Mouse (Mus musculus): Measurements from ENCODE around the gene Syt7. TPM values are rescaled to one million over a fixed set of nuclear protein-coding genes. Genes with fewer than 3 reads are reported as not detected.
A peak's percentile ranks its signal among the peaks of the same experiment; 100 is the strongest.

Syt7 gene
- polyA plus RNA-seq, 1 experiment from 2014 or later, result 1.6 TPM

- H3K4me1 ChIP-seq, result peaks cover 65% of the 10 kb centered on the region
- H3K27me3 ChIP-seq (ENCODE audit: low read depth, poor library complexity, severe bottlenecking), result peaks cover 51% of the 10 kb centered on the region
- H3K27ac ChIP-seq (replicated peaks), result no peak overlapping the region
- no peaks in the 10 kb centered on the region for H3K36me3 ChIP-seq
- H3K4me3 ChIP-seq, result no peak overlapping the region
- no peaks in the 10 kb centered on the region for H3K9me3 ChIP-seq (replicated peaks)
- 75% methylated on average over 7 of the region's 7 CpGs for WGBS
- DNase-seq (ENCODE audit: low spot score), result no peak
Observed at GRCm38 (mm10) chr19:10391028-10391427, 2.1 kb downstream of the Syt7 start.

- peak; percentile 53 for DNase-seq (ENCODE audit: low spot score)
- Histone ChIP-seq H3K4me1 (peaks cover 65% of the 10 kb centered on the region), H3K27me3 (ENCODE audit: low read depth, poor library complexity, severe bottlenecking) (peaks cover 49% of the 10 kb centered on the region), H3K9me3 (replicated peaks) (no peaks in the 10 kb centered on the region), H3K4me3 (no peak overlapping the region), H3K36me3 (no peaks in the 10 kb centered on the region), H3K27ac (replicated peaks) (no peak overlapping the region)
- WGBS, result 19% methylated on average over 3 of the region's 3 CpGs
Observed at GRCm38 (mm10) chr19:10391995-10392394, 3.1 kb downstream of the Syt7 start.

- Histone ChIP-seq H3K27me3 (ENCODE audit: low read depth, poor library complexity, severe bottlenecking) (peaks cover 37% of the 10 kb centered on the region), H3K27ac (replicated peaks) (no peak overlapping the region), H3K36me3 (no peaks in the 10 kb centered on the region), H3K4me3 (no peak overlapping the region), H3K9me3 (replicated peaks) (no peaks in the 10 kb centered on the region), H3K4me1 (peaks cover 76% of the 10 kb centered on the region)
- WGBS, result 90% methylated on average over 6 of the region's 6 CpGs
- no peak for DNase-seq (ENCODE audit: low spot score)
Observed at GRCm38 (mm10) chr19:10393471-10393870, 4.6 kb downstream of the Syt7 start.

- no peaks in the 10 kb centered on the region for H3K9me3 ChIP-seq (replicated peaks)
- H3K4me3 ChIP-seq, result no peak overlapping the region
- no peak overlapping the region for H3K27ac ChIP-seq (replicated peaks)
- peaks cover 37% of the 10 kb centered on the region for H3K27me3 ChIP-seq (ENCODE audit: low read depth, poor library complexity, severe bottlenecking)
- peaks cover 73% of the 10 kb centered on the region for H3K4me1 ChIP-seq
- WGBS, result 86% methylated on average over 15 of the region's 15 CpGs
- H3K36me3 ChIP-seq, result no peaks in the 10 kb centered on the region
- DNase-seq (ENCODE audit: low spot score), result no peak
Observed at GRCm38 (mm10) chr19:10393874-10394500, 5.1 kb downstream of the Syt7 start.

GRCm38 (mm10) chr19:10395174-10395573 is 6.3 kb downstream of the Syt7 start:
- H3K27me3 ChIP-seq (ENCODE audit: low read depth, poor library complexity, severe bottlenecking), result peaks cover 28% of the 10 kb centered on the region
- H3K4me3 ChIP-seq, result no peak overlapping the region
- H3K36me3 ChIP-seq, result no peaks in the 10 kb centered on the region
- peak; percentile 60 for DNase-seq (ENCODE audit: low spot score)
- H3K4me1 ChIP-seq, result peaks cover 64% of the 10 kb centered on the region
- peak overlapping the region; percentile 55; the same call in 1 of the 2 replicates for H3K27ac ChIP-seq (replicated peaks)
- 20% methylated on average over 8 of the region's 8 CpGs for WGBS
- H3K9me3 ChIP-seq (replicated peaks), result no peaks in the 10 kb centered on the region

- no peak for DNase-seq (ENCODE audit: low spot score)
- H3K4me3 ChIP-seq, result no peak overlapping the region
- 85% methylated on average over 2 of the region's 2 CpGs for WGBS
- H3K27ac ChIP-seq (replicated peaks), result no peak overlapping the region
- peaks cover 10% of the 10 kb centered on the region for H3K27me3 ChIP-seq (ENCODE audit: low read depth, poor library complexity, severe bottlenecking)
- no peaks in the 10 kb centered on the region for H3K9me3 ChIP-seq (replicated peaks)
- H3K4me1 ChIP-seq, result peaks cover 60% of the 10 kb centered on the region
- no peaks in the 10 kb centered on the region for H3K36me3 ChIP-seq
Observed at GRCm38 (mm10) chr19:10396962-10397361, 8.1 kb downstream of the Syt7 start.

- no peak for DNase-seq (ENCODE audit: low spot score)
- H3K4me3 ChIP-seq, result no peak overlapping the region
- H3K36me3 ChIP-seq, result no peaks in the 10 kb centered on the region
- no peak overlapping the region for H3K27ac ChIP-seq (replicated peaks)
- no peaks in the 10 kb centered on the region for H3K9me3 ChIP-seq (replicated peaks)
- H3K4me1 ChIP-seq, result peaks cover 57% of the 10 kb centered on the region
- 0 out of 2 replicates have a peak, but pooled peaks cover 4% of the 10 kb centered on the region for H3K27me3 ChIP-seq (ENCODE audit: low read depth, poor library complexity, severe bottlenecking)
- WGBS, result 49% methylated on average over 8 of the region's 8 CpGs
Observed at GRCm38 (mm10) chr19:10397479-10398153, 8.7 kb downstream of the Syt7 start.

- no peak for DNase-seq (ENCODE audit: low spot score)
- Histone ChIP-seq H3K36me3 (no peaks in the 10 kb centered on the region), H3K27me3 (ENCODE audit: low read depth, poor library complexity, severe bottlenecking) (no peaks in the 10 kb centered on the region), H3K4me3 (no peak overlapping the region), H3K27ac (replicated peaks) (no peak overlapping the region), H3K9me3 (replicated peaks) (no peaks in the 10 kb centered on the region), H3K4me1 (peaks cover 56% of the 10 kb centered on the region)
- 80% methylated on average over 6 of the region's 6 CpGs for WGBS
Observed at GRCm38 (mm10) chr19:10398296-10398695, 9.4 kb downstream of the Syt7 start.

- WGBS, result 26% methylated on average over 16 of the region's 16 CpGs
- Histone ChIP-seq H3K4me1 (peaks cover 46% of the 10 kb centered on the region), H3K36me3 (no peaks in the 10 kb centered on the region), H3K9me3 (replicated peaks) (no peaks in the 10 kb centered on the region), H3K4me3 (no peak overlapping the region), H3K27me3 (ENCODE audit: low read depth, poor library complexity, severe bottlenecking) (no peaks in the 10 kb centered on the region), H3K27ac (replicated peaks) (no peak overlapping the region)
- DNase-seq (ENCODE audit: low spot score), result peak; percentile 53
Observed at GRCm38 (mm10) chr19:10402771-10403494, 14.0 kb downstream of the Syt7 start.

GRCm38 (mm10) chr19:10403593-10404380 is 14.9 kb downstream of the Syt7 start:
- Histone ChIP-seq H3K9me3 (replicated peaks) (no peaks in the 10 kb centered on the region), H3K4me3 (no peak overlapping the region), H3K36me3 (no peaks in the 10 kb centered on the region), H3K27ac (replicated peaks) (no peak overlapping the region), H3K4me1 (peaks cover 44% of the 10 kb centered on the region), H3K27me3 (ENCODE audit: low read depth, poor library complexity, severe bottlenecking) (no peaks in the 10 kb centered on the region)
- no peak for DNase-seq (ENCODE audit: low spot score)
- 77% methylated on average over 10 of the region's 10 CpGs for WGBS

GRCm38 (mm10) chr19:10404424-10404823 is 15.5 kb downstream of the Syt7 start:
- no peaks in the 10 kb centered on the region for H3K27me3 ChIP-seq (ENCODE audit: low read depth, poor library complexity, severe bottlenecking)
- no peak for DNase-seq (ENCODE audit: low spot score)
- H3K36me3 ChIP-seq, result no peaks in the 10 kb centered on the region
- no peaks in the 10 kb centered on the region for H3K9me3 ChIP-seq (replicated peaks)
- H3K4me1 ChIP-seq, result peaks cover 50% of the 10 kb centered on the region
- H3K4me3 ChIP-seq, result no peak overlapping the region
- WGBS, result 82% methylated on average over 10 of the region's 10 CpGs
- H3K27ac ChIP-seq (replicated peaks), result no peak overlapping the region

- WGBS, result 72% methylated on average over 2 of the region's 2 CpGs
- no peak for DNase-seq (ENCODE audit: low spot score)
- Histone ChIP-seq H3K36me3 (no peaks in the 10 kb centered on the region), H3K27me3 (ENCODE audit: low read depth, poor library complexity, severe bottlenecking) (no peaks in the 10 kb centered on the region), H3K9me3 (replicated peaks) (no peaks in the 10 kb centered on the region), H3K27ac (replicated peaks) (no peak overlapping the region), H3K4me1 (peaks cover 54% of the 10 kb centered on the region), H3K4me3 (no peak overlapping the region)
Observed at GRCm38 (mm10) chr19:10404911-10405310, 16.0 kb downstream of the Syt7 start.
